Mouse (Mus musculus) cerebellum, postnatal 25 days (tissue): Measurements from ENCODE around the gene Grhl3.

ENCODE experiments used
- DNase-seq, 2 experiments: peaks; one replicate each; pipeline ENCODE4 v3.0.0; 2021; ENCODE audit warnings: mixed read lengths in 2 of 2

The Grhl3 gene

DNA sequence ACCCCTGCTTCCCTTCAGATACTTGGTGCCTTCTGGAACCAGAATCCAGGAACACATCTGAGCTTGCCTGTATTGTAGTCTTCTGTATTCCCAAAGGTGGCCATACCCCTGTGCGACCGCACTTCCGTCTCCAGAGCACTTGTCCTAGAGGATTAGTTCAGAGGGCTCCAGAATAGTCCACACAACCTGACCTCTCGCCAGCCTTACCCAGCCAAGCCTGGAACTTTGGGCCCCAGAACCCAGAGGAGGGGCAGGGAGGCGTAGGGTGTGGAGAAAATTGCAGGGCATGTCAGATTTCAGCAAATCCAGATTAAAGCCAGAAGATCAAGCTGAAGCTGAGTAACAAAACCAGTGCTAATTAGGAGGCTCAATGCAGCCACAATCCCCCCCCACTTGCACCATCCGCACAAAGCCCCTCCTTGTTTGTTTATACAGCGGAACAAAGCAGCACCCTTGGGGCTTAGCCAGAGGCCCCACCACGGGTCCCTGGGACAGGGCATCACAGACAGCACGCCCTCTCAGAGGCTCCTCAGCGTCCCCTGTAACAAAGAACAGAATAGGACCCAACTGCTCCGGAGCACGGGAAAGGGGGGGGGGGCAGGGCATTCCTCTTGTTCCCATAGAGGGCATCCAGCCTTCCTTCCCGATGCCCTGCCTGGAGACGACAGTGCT lies 47.3 kb downstream of the Grhl3 start:
- DNase-seq, result no peak

GRCm38 (mm10) chr4:135525057-135525456 lies 48.4 kb downstream of the Grhl3 start:
- no peak for DNase-seq

DNA sequence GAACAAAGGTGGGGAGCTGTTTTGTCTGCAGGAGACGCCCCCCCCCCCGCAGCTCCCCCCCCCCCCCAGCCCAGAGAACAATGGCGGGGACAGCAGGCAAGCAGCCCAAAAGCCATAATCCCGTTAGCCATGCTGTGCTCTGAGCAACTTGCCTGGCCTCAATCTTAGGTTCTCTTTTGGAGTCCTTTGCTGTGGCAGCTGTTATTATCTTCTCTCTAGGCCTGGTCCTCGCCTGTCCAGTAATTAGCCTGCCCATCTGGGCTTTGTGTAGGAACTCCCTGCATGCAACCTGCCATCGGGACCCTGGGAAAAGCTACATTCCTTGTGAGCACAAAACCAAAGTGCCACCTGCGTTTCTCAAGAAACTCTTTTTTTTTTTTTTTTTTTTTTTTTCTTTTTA lies 49.5 kb downstream of the Grhl3 start:
- DNase-seq, result no peak

DNA sequence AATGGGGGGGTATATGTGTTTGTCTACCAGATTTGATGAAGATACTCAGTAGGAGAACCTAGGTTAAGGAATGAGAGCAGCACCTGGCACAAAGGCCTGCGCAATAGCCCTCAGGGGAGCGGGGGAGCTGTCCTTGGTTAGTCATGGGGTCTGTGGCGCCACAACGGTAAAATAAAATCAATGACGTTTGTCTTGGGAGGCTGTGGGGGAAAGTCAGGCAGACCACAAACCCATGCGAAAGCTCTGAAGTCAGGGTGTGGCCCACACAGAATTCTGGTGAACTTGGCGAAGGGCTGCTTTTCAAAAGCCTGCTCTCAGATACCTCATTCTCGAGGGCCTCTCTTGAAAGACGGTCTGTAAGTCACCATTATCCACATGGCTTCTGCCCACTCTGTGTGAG lies 53.0 kb downstream of the Grhl3 start:
- no peak for DNase-seq

GRCm38 (mm10) chr4:135518135-135518534 lies 55.3 kb downstream of the Grhl3 start:
- DNase-seq, result no peak

GRCm38 (mm10) chr4:135516351-135517316 lies 56.8 kb downstream of the Grhl3 start:
- DNase-seq, result peak; percentile 42 to 63

DNA sequence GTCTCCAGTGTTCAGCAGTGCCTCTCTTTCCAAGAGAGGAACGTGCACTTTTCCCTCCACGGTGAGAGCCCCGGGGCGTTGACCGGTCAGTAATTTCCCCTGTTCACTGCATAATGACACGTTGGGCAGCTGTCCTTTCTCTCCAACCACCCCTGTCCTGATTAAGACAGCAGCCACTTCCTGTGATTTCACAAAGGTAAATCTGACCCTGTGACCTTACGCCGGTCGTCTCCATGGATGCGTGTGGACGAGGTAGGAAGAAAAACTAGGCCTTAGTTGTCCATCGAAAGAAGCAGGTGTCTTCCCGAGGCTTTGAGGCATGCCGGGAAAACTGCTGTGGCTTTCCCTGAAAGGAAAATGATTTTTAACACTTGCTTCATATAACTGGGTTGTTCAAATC lies 58.5 kb downstream of the Grhl3 start:
- no peak for DNase-seq

- no peak for DNase-seq
Observed at GRCm38 (mm10) chr4:135513865-135514264, 59.6 kb downstream of the Grhl3 start.

GRCm38 (mm10) chr4:135509515-135509914 lies 63.9 kb downstream of the Grhl3 start:
- no peak for DNase-seq

GRCm38 (mm10) chr4:135508419-135509039 lies 64.9 kb downstream of the Grhl3 start:
- DNase-seq, result peak; percentile 67 to 80

GRCm38 (mm10) chr4:135507547-135508350 lies 65.7 kb downstream of the Grhl3 start:
- DNase-seq, result peak; percentile 45 to 62

- no peak for DNase-seq
Observed at GRCm38 (mm10) chr4:135505794-135506193, 67.6 kb downstream of the Grhl3 start.

DNA sequence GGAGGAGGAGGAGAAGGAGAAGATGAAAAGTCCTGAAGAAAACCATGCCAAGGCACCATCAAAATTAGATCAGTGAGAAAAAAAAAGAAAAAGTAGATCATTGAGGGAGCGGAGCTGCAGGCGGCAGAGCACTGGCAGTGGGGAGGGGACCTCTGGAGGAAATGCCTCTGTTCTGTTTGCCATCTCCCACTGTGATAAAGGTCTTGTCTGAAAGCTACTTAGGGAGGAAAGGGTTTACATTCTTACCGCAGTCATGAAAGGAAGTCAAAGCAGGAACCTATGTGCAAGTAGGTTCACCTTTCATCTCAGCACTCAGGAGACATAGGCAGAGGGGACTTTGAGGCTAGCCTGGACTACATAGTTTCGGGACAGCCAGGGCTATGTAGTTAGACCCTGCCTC lies 71.8 kb downstream of the Grhl3 start:
- DNase-seq, result no peak

GRCm38 (mm10) chr4:135499831-135500230 lies 73.6 kb downstream of the Grhl3 start:
- no peak for DNase-seq

- no peak for DNase-seq
Observed at GRCm38 (mm10) chr4:135498136-135498535, 75.3 kb downstream of the Grhl3 start.

DNA sequence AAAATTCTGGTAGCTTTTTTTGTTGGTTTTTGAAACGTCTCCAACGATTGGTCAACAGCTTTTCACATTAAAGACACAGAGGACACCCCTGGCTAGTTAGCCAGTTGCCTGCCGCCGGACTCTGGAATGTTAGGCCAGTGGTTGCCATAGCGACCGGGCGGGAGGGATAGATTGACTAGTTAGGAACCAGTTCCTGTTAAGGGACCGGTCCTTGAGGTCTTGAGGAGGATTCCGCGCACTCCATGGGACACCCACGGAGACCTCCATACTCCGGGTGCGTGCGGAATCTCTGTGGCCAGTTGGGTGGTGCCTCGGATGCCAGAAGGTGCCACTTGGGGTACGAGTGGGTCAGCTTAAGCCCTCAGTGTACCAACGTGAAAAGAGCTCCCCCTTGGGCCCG lies 77.6 kb downstream of the Grhl3 start:
- DNase-seq, result peak in 1 of 2 experiments; percentile 42

GRCm38 (mm10) chr4:135495397-135495791 lies 78.0 kb downstream of the Grhl3 start:
- DNase-seq, result no peak

- DNase-seq, result peak; percentile 95 to 96
Observed at GRCm38 (mm10) chr4:135494521-135495396, 78.7 kb downstream of the Grhl3 start, which contains the start of the genes Stpg1 and Nipal3. Gene Stpg1 (plus strand): TSS chr4:135494790. Gene Nipal3 (minus strand): TSS chr4:135495038.

DNA sequence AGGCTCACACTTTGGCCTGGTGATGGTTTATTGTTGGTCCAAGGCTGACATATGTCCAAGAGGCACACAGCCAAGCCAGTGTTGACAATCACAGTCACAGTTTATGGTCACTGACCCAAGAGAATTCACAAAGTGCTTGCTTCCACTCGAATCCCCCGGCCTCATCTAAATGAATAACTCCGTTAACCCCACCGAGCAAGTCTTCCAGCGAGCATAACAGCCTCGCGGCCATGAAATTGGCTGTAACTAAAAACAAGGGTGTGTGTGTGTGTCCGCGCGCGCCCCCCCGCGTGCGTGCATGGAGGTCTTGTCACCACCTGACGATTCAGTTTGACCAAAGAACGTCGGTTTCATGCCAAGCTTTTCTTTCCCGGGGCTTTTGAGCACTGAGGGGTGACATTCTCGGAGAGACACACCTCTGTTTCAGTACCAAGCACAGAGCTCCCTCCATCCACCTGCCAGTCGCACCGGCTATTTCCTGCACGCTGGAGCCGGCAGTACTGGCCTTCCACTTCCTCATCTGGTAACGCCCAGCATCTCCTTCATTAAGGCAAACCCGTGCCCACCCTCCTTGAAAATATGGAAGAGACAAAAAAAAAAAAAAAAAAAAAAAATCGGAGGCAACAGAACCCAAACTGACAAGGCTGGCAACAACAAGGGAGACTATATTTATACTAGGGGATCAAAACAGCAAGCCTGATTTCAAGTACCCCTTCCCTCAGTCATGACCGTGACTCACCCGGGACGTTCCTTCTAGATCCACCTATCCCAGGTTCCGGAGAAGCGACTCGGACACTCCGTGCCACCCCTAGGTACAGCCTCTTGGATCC lies 79.5 kb downstream of the Grhl3 start:
- DNase-seq, result peak; percentile 74 to 82

GRCm38 (mm10) chr4:135493271-135493670 lies 80.2 kb downstream of the Grhl3 start:
- no peak for DNase-seq
